Mouse (Mus musculus) urinary bladder, adult 2 months (tissue): ENCODE measurements around the gene Stxbp2. TPM values are rescaled to one million over a fixed set of nuclear protein-coding genes. Genes with fewer than 3 reads are reported as not detected.
"Not testable (repeated sequence)": the region's sequence is repeated elsewhere in the genome, so short reads cannot be mapped to it uniquely, and the experiment has no call there.

ENCODE experiments used
- DNase-seq: peaks from one replicate; pipeline ENCODE4 v3.0.0; 2022; ENCODE audit warnings: low spot score
- polyA plus RNA-seq: library from polyadenylated mRNA; depleted of rRNA; stranded (reverse); fragments of >200 nt; gene quantifications from 2 replicates; pipeline ENCODE4 v1.2.3, GENCODE M21; 2012; rRNA removed

The Stxbp2 gene
- polyA plus RNA-seq, result 135 and 202 TPM in 2 replicates

DNA sequence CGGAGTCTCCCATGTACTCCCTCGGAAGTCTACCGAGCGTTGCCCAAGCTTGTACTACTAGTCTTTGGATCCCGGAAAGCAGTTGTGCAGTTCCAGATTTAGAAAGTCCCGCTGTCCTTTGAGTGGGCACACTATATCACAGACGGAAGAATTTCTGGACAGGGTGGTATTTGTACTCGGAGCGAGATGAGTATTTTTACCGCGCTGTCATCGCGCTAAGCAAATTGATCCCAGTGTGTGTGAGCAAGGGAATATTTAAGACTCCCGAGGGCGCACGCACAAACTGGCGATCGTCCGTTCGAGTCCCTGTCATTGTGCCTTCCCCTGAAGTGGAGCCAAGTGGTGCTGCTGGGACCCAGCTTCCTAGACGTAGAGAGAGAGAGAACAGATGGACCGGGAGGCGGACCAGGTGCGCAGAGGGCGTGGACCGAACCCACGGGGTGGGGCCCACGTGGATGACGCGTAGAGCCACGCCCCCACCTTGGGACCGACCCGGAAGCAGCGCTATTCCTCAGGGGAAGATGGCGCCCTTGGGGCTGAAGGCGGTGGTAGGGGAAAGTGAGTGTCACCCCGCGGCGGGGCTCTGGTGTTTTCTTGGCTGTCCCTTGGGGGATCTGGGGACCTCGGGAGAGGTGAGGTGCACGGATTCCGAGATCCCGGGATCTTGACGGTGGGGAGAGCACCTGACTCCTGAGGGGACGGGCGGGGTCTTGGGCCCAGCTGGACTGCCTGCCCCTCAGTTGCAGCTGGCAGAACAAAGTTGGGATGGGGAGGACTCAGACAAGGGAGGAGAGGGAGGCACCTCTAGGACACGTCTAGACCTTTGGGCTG lies at the start of gene Stxbp2:
Gene Stxbp2 (plus strand): TSS at position 309 of the 831 bp plus-strand sequence.
- peak; percentile 63 for DNase-seq

DNA sequence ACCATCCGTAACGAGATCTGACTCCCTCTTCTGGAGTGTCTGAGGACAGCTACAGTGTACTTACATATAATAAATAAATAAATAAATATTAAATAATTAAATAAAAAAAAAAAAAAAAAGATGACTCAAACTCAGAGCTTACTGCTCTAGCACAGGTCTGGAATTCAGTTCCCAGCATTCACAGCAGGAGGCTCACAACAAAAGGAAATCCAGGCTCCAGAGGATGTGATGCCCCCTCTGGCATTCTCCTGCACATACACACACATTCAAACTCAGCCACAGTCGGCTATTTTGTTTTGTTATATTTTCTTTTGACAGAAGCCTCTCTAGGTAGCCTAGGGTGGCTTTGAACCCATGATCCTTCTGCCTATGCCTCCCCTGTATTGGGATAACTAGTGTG lies 48.8 kb upstream of the Stxbp2 start:
- not testable (repeated sequence) for DNase-seq

DNA sequence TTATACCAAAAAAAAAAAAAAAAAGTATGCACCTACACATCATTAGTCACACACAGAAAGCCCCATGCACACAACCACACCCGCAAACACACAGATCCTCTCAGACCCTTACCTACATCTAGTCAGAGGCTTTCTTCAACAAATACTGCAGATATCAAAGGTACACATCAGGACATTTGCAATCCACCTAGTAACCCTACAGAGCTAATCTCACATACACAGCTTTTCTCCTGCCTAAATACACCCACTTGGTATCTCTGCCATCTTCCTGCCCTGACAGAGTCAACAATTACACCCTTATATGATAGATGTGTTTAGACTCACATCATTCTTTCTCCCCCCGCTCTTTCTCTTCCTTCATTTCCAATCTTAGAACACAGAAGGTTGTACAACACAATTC lies 44.3 kb upstream of the Stxbp2 start:
- no peak for DNase-seq

DNA sequence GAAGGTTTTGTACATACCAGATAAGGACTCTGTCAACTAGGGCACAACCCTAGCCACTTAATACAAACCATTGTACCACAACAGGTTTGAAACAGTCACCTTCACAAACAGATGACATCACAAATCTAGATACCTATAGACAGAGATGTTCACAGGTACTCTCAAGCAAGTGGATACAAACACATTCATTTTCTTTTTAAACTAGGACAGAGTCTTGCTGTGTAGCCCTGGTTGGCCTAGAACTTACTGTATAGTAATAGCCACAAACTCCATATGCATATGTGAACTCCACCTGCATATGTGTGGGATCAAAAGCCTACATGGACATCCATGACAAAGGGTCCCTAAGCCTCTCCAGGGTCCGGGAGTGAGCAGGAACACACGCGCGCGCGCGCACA lies 43.8 kb upstream of the Stxbp2 start, which contains the start of gene Camsap3:
Gene Camsap3 (plus strand): TSS at position 301 of the 398 bp plus-strand sequence.
- no peak for DNase-seq

DNA sequence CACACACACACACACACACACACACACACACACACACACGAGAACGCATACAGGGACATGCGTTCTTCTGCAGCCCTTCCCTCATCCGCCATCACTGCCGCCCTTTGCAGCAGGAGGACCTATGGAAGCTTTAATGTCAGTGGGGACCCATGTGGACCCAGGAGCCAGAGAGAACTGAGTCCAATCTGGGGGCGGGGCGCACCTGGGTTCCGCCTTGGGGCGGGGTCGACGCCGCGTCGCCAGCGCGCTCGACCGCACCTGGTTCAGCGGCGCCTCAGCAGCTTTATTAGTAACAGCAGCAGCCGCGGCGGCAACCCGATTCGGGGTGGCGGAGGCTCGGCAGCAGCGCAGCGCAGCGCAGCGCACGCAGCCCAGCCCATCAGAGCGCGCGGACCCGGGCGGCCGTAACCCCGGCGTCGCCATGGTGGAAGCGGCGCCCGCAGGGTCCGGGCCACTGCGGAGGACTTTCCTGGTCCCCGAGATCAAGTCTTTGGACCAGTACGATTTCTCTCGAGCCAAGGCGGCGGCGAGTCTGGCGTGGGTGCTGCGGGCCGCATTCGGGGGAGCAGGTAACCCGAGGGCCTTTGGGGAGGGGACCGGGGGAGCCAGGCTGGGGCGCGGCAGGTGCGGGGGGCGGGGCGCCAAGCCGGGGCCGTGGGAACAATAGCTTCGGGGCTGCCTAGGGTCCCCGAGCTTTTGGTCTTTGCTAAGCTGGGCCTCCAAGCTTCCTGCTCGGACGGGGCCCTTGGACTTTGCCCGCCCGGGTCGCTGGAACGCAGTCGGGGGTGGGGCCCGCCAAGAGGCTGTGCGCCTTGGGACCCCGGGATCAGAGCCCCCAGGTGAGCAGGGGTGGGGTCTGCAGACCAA lies 43.1 kb upstream of the Stxbp2 start:
- peak; percentile 50 for DNase-seq

DNA sequence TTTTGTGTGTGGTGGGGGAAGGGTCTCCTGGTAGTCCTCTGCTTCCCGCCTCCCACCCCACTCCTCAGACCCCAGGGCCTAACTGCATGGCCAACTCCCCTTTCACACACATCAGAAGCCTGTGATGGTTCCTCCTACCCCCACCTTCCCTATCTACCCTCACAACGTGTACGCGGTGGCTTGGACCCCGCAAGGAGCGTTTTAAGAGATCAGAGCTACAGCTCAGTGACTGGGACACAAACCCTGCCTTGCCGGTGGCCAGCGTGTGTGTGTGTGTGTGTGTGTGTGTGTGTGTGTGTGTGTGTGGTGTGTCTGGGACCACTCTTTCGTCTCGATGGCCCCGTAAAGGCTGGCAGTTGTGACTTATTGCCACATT lies 42.5 kb upstream of the Stxbp2 start:
- no peak for DNase-seq

DNA sequence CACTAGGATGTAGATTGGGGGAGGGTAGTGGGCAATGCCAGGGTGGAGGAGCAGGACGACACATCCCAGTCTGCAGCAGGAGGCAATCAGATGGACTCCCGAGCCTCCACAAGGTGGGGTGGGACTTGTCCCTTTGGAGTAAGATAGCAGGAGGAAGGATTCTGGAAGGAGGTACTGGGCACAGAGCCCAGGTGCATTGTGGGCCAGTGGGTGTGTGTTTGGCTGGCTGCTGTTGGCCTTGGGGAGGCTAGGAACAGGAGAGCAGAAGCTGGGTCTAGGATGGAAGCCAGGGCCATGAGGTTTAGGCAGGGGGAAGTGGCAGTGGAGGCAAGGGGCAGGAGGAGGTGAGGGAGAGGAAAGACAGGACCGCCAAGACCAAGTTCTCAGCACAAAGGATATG lies 37.3 kb upstream of the Stxbp2 start:
- no peak for DNase-seq

DNA sequence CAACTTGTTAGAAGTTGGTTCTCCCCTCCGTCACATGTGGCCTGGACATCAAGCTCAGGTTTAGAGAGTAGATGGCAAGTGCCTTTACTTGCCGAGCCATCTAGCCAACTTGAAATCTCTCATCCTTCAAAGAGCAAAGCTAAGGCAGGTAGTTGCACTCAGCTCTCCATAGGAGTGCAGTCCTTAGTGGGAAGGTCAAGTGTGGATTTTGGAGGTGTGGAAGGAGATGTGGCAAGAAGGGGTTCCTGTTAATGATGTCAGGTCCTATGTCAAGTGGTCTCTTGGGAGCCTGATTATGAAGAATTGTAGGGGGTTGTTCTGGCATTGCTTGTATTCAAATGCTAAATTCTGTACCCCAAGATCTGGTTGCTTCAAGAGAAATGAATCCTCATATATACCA lies 36.3 kb upstream of the Stxbp2 start:
- no peak for DNase-seq

DNA sequence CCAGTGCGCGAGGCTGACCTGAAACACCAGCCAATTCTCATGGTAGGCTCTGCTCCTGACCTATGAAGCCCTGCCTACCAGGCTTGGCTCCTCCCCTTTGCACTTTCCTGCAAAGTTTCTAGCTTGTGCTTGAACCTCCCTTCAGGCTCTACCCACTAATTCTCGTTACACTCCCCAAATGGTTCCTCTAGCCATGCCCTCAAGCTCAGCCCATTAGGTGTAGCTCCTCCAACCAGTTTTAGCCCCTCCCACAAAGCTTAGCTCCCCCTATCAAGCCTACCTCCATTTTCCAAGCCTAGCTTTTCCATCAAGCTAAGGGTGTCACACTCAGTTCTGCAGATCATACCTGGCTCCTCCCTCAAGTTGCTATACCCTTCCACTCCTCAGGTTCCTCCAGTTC lies 32.7 kb upstream of the Stxbp2 start:
- no peak for DNase-seq

DNA sequence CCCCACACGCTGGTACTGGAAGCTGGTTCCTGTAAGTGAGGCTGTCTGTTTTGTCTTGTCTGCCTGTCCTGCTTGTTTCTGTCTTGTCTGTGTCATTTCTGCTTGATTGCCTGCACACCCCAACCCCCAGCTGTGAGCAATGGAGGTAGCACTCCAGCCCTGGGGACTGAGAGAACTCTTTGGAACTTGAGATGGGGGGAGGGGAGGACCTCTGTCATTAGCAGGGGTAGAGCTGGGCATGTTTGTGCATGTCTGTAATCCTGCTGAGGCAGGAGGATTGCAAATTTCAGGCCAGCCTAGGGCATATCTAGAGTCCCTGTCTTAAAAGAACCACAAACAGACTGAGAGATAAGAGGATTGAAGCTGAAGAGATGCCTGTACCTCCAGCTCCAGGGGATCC lies 31.5 kb upstream of the Stxbp2 start:
- DNase-seq, result no peak

DNA sequence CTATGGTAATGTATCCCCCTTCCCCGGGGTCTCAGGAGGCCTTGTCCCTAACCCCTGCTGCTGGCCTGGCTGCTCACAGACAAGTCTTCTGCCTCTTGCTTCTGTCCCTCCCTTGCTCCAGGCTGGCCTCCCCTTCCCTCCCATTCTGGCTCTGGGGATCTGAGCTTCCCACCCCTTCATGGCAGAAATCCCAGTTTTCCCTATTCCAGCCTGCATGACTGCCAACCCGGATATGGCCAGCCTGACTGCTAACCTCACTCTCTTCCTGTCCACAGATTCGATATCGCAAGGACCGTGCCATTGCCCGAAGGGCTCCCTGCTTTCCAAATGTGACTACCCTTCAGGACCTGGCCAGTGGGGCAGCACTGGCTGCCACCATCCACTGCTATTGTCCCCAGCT lies 30.4 kb upstream of the Stxbp2 start:
- no peak for DNase-seq

DNA sequence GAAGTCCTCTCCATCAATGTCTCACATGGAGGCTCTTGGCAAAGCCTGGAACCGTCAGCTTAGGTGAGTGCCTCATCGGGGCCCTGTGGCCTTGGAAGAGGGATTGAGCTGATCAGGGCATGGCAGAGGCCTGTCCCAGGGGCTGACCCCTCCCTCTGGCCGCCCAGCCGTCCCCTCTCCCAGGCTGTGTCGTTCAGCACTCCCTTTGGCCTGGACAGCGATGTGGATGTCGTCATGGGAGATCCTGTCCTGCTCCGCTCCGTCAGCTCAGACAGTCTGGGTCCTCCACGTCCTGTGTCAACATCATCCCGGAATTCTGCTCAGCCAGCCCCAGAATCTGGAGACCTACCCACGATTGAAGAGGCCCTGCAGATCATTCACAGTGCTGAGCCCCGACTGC lies 27.3 kb upstream of the Stxbp2 start:
- no peak for DNase-seq

DNA sequence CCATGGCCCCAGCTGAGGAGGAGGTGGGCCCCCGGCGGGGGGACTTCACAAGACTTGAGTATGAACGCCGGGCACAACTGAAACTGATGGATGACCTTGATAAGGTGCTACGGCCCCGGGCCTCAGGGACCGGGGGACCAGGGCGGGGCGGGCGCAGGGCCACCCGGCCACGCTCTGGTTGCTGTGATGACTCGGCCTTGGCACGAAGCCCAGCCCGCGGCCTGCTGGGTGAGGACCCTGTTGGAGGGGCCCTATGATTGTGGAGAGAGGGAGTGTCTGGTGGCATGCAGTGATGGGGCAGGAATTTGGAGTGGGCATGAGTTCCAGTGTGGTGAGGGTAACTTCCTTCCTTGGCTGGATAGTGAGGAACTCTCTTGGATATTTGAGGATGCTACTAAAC lies 24.2 kb upstream of the Stxbp2 start:
- no peak for DNase-seq

DNA sequence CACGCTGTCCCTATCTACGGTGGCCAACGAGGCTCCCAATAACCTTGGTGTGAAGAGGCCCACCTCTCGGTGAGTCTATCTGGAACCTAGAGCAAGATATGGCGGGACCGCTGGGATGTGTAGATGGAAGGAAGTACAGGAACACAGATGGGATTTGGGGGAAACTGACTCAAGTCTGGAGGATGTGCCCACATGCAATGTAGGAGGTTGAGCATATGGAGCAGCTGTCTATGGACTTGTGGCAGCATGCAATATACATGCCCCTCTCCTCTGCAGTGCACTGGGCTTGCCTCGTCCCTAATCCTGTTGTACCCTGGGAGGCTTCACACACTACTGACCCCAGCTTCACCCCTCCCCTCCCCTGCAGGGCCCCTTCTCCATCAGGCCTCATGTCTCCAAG lies 22.9 kb upstream of the Stxbp2 start:
- no peak for DNase-seq

DNA sequence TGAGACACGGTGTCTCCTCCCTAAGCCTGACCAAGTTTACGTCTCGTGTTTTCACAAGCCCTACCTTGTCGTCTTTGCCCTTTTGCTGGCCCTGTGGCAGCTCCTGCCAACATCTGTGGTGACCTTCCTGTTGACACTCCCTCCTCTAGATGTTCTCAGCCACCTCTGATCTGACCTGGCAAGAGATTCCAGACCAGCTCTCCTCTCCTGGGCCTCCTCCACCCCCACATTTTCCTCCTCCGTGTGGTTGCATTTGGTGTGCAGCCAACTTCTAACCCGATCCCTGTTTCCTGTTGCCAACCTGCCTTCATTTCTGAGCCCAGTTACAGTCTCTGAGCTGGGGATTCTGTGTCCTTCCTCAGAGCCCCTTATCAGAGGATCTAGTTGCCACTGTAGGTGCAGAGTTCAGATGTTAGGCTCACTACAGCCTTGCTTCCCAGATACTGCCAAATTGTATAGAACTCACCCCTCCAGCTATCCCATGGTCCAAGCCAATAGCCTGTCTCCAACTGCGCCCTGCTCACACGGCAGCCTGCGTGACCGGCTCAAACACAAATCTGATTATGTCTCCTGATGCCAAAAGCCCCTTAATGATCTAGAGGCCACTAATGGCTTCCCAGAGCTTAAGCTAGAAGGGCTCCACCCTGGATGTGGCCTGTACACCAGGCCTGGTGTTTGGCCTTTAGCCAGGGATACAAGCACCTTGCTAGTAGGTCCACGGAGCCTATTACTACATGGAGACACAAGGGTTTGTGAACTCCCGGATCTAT lies 21.5 kb upstream of the Stxbp2 start:
- DNase-seq, result no peak

DNA sequence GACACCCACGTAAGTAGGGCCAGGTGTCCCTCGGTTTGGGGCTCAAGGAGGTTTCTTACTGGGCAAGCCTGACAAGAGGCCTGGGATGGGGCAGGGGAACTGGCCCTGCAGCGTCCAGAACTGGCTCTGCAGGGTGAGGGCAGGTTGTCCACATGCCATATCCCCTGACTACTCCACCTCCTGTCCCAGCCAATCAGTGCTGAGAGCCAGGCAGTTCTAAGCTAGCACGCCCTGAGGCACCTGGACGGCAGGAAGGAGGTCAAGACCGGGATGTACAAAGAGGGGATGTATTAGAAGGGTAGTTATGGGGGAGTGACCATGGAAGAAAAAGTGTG lies 21.0 kb upstream of the Stxbp2 start:
- DNase-seq, result no peak

DNA sequence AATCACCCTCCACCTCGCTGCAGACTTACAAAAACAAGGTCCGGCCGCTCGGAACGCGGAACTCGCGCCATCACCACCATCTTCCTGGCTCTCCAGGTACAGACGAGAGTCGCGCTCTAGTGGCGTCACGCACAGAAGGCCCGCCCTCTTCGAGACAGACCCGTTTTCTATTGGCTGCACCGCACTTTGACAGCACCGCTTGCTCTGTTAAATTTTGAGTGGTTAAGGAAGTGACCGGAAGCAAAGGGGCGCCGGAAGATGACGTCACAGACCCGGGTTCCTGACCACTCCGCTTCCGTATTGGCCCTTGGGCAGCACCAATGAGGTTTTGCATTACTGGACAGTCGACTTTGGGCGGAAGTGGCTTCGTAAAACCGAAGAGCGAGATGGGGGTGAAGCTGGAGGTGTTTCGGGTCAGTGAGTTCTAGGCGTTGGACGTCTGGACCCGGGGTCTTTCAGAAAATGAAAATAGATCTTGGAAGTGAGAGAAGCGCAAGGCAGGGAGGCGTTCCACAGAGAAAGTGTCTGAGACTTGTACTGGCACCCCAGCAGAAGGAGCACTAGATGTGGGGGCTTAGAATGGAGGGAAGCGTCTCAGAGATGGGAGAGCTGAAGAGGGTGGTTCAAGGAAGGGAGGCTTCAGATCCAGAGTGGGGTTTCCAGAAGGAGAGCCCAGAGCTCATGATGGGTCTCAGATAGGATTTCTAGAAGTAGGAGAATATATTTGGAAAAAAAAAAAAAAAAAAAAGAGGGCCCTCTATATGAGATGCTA lies 9.4 kb upstream of the Stxbp2 start, which contains the start of the genes Xab2 and Pet100:
Gene Xab2 (minus strand): TSS at position 118 of the 772 bp plus-strand sequence.
Gene Pet100 (plus strand): TSS at position 350 of the 772 bp plus-strand sequence.
- DNase-seq, result peak; percentile 88

DNA sequence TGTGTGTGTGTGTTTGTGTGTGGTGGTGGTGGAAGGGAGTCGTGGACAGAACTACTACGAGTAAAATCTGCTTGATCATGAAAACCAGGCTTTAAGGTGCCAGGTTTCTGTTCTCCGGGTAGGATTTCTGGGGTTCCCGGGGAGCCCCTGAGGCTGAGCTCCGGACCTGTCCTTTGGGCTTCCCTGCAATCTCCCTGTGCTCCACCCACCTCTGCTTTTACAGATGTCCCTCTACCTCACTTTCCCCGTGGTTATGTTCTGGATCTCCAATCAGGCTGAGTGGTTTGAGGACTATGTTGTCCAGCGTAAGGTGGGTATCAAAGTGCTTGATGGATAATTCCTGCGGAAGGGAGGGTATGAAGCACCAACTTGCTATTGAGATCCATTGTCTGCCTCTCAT lies 8.6 kb upstream of the Stxbp2 start:
- no peak for DNase-seq

DNA sequence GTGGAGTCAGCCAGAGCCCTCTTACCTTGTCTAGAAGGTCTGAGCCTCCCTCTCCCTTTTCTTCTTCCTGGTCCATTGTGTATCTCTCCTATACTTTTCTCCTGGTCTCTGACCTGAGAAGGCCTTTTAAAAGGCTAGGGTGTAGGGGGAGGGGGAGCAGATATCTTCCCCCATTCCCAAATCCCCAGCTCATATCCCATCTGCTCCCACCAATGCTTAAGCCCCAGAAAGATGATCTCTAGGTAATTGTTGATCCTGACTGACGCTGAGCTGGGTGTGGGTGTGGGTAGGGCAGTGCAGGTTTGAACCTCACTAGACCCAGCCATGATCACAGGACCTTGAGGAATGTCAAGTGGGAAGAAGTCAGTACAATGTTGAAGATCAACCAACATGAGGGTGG lies 5.3 kb upstream of the Stxbp2 start, which contains the start of gene Pcp2:
Gene Pcp2 (minus strand): TSS at position 101 of the 400 bp plus-strand sequence.
- no peak for DNase-seq

DNA sequence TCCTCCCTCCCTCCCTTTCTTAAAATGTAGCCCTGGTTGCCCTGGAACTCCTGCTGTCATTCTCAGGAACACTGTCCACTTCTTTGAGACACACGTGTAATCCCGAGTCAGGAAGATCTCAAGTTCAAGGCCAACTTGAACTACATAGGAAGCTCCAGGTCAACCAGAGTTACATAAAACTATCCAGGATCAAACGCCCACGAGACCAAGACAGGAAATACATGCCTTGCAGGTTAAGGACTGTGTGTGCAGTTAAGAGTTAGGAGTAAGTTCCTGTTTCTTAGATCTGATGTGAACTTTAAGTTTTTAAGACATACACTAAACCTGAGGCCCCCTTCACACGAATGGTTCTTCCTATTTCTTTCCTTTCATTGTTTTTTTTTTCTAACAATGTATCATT lies 3.8 kb upstream of the Stxbp2 start:
- no peak for DNase-seq

DNA sequence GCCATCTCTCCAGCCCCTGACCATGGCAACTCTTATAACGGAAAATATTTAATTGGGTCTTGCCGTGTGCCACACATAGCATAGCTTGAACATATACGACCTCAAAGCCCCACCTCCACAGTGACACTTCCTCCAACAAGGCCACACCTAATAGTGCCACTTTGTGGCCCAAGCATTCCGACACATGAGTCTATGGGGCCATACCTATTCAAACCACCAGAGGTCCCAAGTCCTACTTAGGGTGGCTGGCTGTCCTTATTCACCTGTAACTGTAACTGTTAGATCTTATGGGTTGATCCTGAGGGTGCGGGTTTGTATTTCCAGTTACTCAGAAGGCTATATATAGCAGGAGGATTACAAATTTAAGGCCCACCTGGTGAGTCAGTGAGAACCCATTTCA lies 2.7 kb upstream of the Stxbp2 start:
- no peak for DNase-seq
